Mouse (Mus musculus) megakaryocyte, embryonic 14.5 days (primary cell): ENCODE results near the gene Fgd3.

Source experiments
- FLI1 ChIP-seq: IDR thresholded peaks from 2 replicates; pipeline ENCODE4 v1.6.1; 2012; ENCODE audit warnings: low read length, inconsistent platforms, mixed read lengths
- GATA1 ChIP-seq: IDR thresholded peaks from 3 replicates; pipeline ENCODE4 v1.6.1; 2012; ENCODE audit warnings: mixed read lengths, low read length, inconsistent platforms, borderline replicate concordance

DNA sequence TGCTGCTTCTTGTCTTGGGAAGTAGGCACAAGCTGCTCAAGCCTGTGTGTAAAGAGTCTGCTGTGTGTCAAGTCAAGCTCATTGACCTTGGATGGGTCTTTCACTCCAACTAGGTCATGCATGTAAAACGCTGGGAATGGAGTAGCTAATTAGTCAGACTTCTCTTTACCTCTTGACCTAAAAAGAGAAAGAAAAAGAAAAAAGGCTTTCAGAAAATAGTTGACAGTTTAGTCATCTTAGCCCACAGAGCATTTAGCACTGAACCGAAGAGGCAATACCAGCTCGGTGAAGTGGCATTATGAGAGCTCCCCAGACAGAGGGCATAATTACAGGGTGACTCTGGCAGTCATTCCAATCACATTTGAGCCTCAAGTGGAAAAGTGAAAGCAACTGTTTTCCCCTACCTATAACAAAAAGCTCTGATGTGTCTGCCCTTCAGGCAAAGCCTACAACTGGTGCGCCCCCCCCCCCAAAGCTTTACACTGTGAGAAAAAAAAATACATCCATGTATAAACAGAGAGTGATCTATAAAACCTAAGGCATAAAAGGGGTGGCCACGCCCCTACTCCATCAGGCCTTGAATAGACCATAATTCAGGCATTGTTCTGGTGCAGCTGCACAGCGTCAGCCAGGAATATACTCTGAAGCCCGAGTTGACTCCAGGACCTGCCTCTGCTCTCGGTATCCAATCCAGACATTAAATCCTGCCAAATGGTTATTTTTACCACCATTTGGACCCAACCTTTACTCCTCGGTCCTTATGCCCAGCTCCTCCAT is 3.5 kb downstream of the Fgd3 start:
- TF ChIP-seq GATA1: no peak
- TF ChIP-seq FLI1: no peak
